Mouse (Mus musculus): ENCODE data around the gene Rpe65. TPM values are rescaled to one million over a fixed set of nuclear protein-coding genes. Genes with fewer than 3 reads are reported as not detected.

Rpe65 gene
- polyA plus RNA-seq (2015; fragmentation: Nextera tagmentation; extraction: Ambion mirVana), result not detected in 2 replicates

- Histone ChIP-seq H3K4me3 (no peak within 1 kb of the TSS), H3K36me3 (no peaks in the 10 kb centered on the region), H3K4me1 (replicated peaks) (no peaks in the 10 kb centered on the region), H3K27me3 (no peaks in the 10 kb centered on the region), H3K9me3 (no peaks in the 10 kb centered on the region), H3K9ac (no peak within 1 kb of the TSS), H3K27ac (replicated peaks) (no peak within 1 kb of the TSS), H3K4me2 (no peak within 1 kb of the TSS)
- ATAC-seq (ENCODE audit: low read depth), result no peak
- 75% methylated on average over 1 of the region's 1 CpGs for WGBS
These were observed at the start of gene Rpe65 for GRCm38 (mm10) chr3:159598875-159599274. Gene Rpe65, plus strand, starts transcription at chr3:159599175.

GRCm38 (mm10) chr3:159550224-159550623, 48.8 kb upstream of the Rpe65 start:
- Histone ChIP-seq H3K27me3 (no peaks in the 10 kb centered on the region), H3K9me3 (no peaks in the 10 kb centered on the region), H3K36me3 (no peaks in the 10 kb centered on the region), H3K9ac (no peak overlapping the region), H3K4me1 (replicated peaks) (no peaks in the 10 kb centered on the region), H3K4me3 (no peak overlapping the region), H3K4me2 (no peak overlapping the region), H3K27ac (replicated peaks) (no peak overlapping the region)
- ATAC-seq (ENCODE audit: low read depth), result no peak

- no peaks in the 10 kb centered on the region for H3K4me1 ChIP-seq (replicated peaks)
- 77% methylated on average over 1 of the region's 1 CpGs for WGBS
- H3K9ac ChIP-seq, result no peak overlapping the region
- no peak overlapping the region for H3K4me3 ChIP-seq
- no peak overlapping the region for H3K4me2 ChIP-seq
- no peaks in the 10 kb centered on the region for H3K36me3 ChIP-seq
- no peak for ATAC-seq (ENCODE audit: low read depth)
- H3K9me3 ChIP-seq, result no peaks in the 10 kb centered on the region
- no peaks in the 10 kb centered on the region for H3K27me3 ChIP-seq
- no peak overlapping the region for H3K27ac ChIP-seq (replicated peaks)
These were observed 16.0 kb downstream of the Rpe65 start for GRCm38 (mm10) chr3:159614977-159615376.

- no peak overlapping the region for H3K27ac ChIP-seq (replicated peaks)
- H3K9ac ChIP-seq, result no peak overlapping the region
- no peaks in the 10 kb centered on the region for H3K9me3 ChIP-seq
- no peaks in the 10 kb centered on the region for H3K4me1 ChIP-seq (replicated peaks)
- H3K27me3 ChIP-seq, result no peaks in the 10 kb centered on the region
- no peak overlapping the region for H3K4me2 ChIP-seq
- WGBS, result 59% methylated on average over 1 of the region's 1 CpGs
- H3K4me3 ChIP-seq, result no peak overlapping the region
- no peak for ATAC-seq (ENCODE audit: low read depth)
- no peaks in the 10 kb centered on the region for H3K36me3 ChIP-seq
These were observed 22.1 kb downstream of the Rpe65 start for GRCm38 (mm10) chr3:159621026-159621425.

GRCm38 (mm10) chr3:159624010-159624409, 25.0 kb downstream of the Rpe65 start:
- H3K36me3 ChIP-seq, result no peaks in the 10 kb centered on the region
- no peak overlapping the region for H3K4me2 ChIP-seq
- no peak overlapping the region for H3K9ac ChIP-seq
- ATAC-seq (ENCODE audit: low read depth), result no peak
- no peaks in the 10 kb centered on the region for H3K9me3 ChIP-seq
- H3K27ac ChIP-seq (replicated peaks), result no peak overlapping the region
- H3K4me3 ChIP-seq, result no peak overlapping the region
- no peaks in the 10 kb centered on the region for H3K27me3 ChIP-seq
- WGBS, result 81% methylated on average over 1 of the region's 1 CpGs
- no peaks in the 10 kb centered on the region for H3K4me1 ChIP-seq (replicated peaks)

GRCm38 (mm10) chr3:159660741-159661140, 61.8 kb downstream of the Rpe65 start:
- Histone ChIP-seq H3K4me3 (no peak overlapping the region), H3K27ac (replicated peaks) (no peak overlapping the region), H3K27me3 (no peaks in the 10 kb centered on the region), H3K4me1 (replicated peaks) (no peaks in the 10 kb centered on the region), H3K9ac (no peak overlapping the region), H3K4me2 (no peak overlapping the region), H3K36me3 (no peaks in the 10 kb centered on the region), H3K9me3 (no peaks in the 10 kb centered on the region)
- ATAC-seq (ENCODE audit: low read depth), result no peak
- WGBS, result 73% methylated on average over 1 of the region's 1 CpGs

- Histone ChIP-seq H3K36me3 (no peaks in the 10 kb centered on the region), H3K9ac (no peak overlapping the region), H3K4me3 (no peak overlapping the region), H3K27ac (replicated peaks) (no peak overlapping the region), H3K4me2 (no peak overlapping the region), H3K27me3 (no peaks in the 10 kb centered on the region), H3K9me3 (no peaks in the 10 kb centered on the region), H3K4me1 (replicated peaks) (no peaks in the 10 kb centered on the region)
- 50% methylated on average over 1 of the region's 1 CpGs for WGBS
- no peak for ATAC-seq (ENCODE audit: low read depth)
These were observed 64.4 kb downstream of the Rpe65 start for GRCm38 (mm10) chr3:159663333-159663732.

Other genes with a start within 250 kb of the Rpe65 start
- gene Depdc1a, start 103.7 kb upstream of the Rpe65 start, polyA plus RNA-seq (2015; fragmentation: Nextera tagmentation; extraction: Ambion mirVana), result 5.7 and 9.1 TPM in 2 replicates
- 80.1 and 80.5 TPM in 2 replicates for gene Wls, start 240.5 kb downstream of the Rpe65 start, polyA plus RNA-seq (2015; fragmentation: Nextera tagmentation; extraction: Ambion mirVana)

All from neural tube, embryonic 13.5 days (tissue).